Mouse (Mus musculus): Measurements from ENCODE around the gene 0610037L13Rik. TPM values are rescaled to one million over a fixed set of nuclear protein-coding genes. Genes with fewer than 3 reads are reported as not detected.

0610037L13Rik gene
- polyA plus RNA-seq, 1 experiment from 2014 or later, result 117 TPM

Other genes starting within 250 kb of the 0610037L13Rik start
- gene Dmrtb1, start 205.6 kb upstream of the 0610037L13Rik start, polyA plus RNA-seq (2016; fragmentation: Nextera tagmentation; extraction: Ambion mirVana), result 0.21 and 0.36 TPM in 2 replicates
- 7.3 and 7.9 TPM in 2 replicates for gene Lrp8, start 87.6 kb upstream of the 0610037L13Rik start, polyA plus RNA-seq (2016; fragmentation: Nextera tagmentation; extraction: Ambion mirVana)
- 242 and 271 TPM in 2 replicates for gene Magoh, start 10.1 kb upstream of the 0610037L13Rik start, polyA plus RNA-seq (2016; fragmentation: Nextera tagmentation; extraction: Ambion mirVana)
- gene Cpt2, start 33.8 kb downstream of the 0610037L13Rik start, polyA plus RNA-seq (2016; fragmentation: Nextera tagmentation; extraction: Ambion mirVana), result 39.7 and 41.6 TPM in 2 replicates
- gene Slc1a7, start 78.5 kb downstream of the 0610037L13Rik start, polyA plus RNA-seq (2016; fragmentation: Nextera tagmentation; extraction: Ambion mirVana), result not detected in 2 replicates
- 0.16 and 0.33 TPM in 2 replicates for gene Podn, start 206.6 kb downstream of the 0610037L13Rik start, polyA plus RNA-seq (2016; fragmentation: Nextera tagmentation; extraction: Ambion mirVana)

Measured in limb, embryonic 10.5 days (tissue).